Mouse (Mus musculus) heart, adult 2 months (tissue): ENCODE data around the gene Snx22.

Experiments
- CTCF ChIP-seq: fragments of 200-600 bp; IDR thresholded peaks from 2 replicates; pipeline ENCODE4 v1.8.1; 2022; ENCODE audit warnings: antibody characterized with exemption, mild to moderate bottlenecking, moderate library complexity
- EP300 ChIP-seq: fragments of 200-500 bp; IDR thresholded peaks from 2 replicates; pipeline ENCODE4 v1.6.1; 2011; ENCODE audit warnings: low read depth, low read length, control low read depth; ENCODE audit not compliant: insufficient read depth
- POLR2A ChIP-seq: fragments of 200-500 bp; IDR thresholded peaks from 2 replicates; pipeline ENCODE4 v1.6.1; 2011; ENCODE audit warnings: mild to moderate bottlenecking, low read depth, low read length, control low read depth; ENCODE audit not compliant: insufficient read depth

DNA sequence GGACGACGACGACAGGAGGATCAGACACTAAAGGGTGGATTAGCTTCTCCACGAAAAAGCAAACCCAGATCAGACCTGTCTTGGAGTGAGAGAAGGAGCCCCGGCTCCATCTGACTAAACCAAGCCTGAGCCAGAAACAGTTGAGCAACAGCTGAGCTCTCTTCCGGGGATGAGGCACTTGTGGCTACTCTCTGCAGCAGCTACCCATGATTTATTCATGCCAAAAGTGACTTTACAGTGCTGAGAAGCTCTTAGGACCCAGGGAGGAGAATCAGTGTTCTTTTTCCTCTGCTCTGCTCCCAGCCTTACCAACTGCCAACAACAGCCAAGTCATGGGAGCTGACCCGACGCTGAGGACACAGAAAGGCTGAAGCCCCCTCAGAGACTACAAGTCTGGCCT lies 47.4 kb upstream of the Snx22 start:
- no peak for TF ChIP-seq CTCF
- TF ChIP-seq EP300 = no peak
- TF ChIP-seq POLR2A = no peak
